Mouse (Mus musculus) right cerebral cortex, postnatal 14 days (tissue): ENCODE measurements around the gene Mansc4.

Source experiments
- DNase-seq: peaks from one replicate; pipeline ENCODE4 v3.0.0; 2022

Mansc4 gene

DNA sequence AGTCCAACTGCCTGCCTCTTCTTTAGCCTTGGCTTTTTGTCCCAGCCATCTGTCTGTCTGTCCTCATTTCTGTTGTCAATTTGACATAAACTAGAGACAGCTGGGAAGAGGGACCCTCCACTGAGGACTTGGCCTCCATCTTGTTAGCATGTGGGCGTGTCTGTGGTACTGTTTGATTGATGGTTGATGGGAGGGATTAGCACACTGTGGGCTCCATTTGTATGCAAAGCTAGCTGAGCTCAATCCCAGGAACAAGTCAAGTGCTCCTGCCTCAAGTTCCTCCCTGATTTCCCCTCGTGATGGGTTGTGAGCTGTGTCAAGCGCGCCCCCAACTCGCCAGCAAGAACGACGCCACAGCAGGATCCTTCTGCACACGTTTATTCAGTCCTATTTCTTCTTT is 10.0 kb downstream of the Mansc4 start:
- no peak for DNase-seq

DNA sequence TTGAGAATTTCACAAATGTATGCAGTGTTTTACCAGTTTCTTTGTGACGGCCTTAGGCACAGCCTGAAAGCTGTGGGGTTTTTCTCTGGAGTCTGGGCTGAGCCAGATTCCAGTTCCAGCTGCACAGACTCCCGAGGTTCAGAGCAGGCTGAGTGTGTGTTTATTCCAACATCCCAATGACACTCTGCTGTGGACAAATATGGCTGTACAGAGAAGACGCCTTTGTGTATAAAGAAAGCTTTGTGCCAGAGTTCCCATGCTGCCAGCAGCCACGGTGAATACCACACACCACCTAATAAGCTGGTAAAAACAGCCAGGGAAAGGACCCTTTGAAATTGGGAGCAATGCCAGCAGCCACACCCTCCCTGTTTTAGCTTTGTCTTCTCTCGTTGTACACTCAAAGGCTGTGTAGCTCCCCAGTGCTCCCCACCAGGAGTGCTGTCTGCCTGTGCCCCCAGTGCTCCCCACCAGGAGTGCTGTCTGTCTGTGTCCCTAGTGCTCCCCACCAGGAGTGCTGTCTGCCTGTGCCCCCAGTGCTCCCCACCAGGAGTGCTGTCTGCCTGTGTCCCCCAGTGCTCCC is 10.9 kb downstream of the Mansc4 start:
- DNase-seq, result no peak

DNA sequence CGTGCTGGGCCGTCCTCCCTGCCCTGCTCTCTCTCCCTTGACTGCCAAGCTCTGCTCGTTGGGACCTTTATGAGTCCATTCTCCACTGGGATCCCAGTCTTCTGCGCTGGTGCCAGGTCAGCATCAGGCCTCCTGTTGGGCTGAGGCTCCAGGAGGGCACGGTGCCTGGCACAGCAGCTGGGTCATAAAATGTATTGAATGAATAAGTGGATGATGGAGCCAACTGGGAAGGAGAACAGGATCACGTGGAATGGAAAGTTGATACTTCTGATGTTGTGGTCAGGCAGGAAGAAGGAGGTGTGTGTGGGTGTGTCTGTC is 21.9 kb downstream of the Mansc4 start:
- DNase-seq, result no peak

DNA sequence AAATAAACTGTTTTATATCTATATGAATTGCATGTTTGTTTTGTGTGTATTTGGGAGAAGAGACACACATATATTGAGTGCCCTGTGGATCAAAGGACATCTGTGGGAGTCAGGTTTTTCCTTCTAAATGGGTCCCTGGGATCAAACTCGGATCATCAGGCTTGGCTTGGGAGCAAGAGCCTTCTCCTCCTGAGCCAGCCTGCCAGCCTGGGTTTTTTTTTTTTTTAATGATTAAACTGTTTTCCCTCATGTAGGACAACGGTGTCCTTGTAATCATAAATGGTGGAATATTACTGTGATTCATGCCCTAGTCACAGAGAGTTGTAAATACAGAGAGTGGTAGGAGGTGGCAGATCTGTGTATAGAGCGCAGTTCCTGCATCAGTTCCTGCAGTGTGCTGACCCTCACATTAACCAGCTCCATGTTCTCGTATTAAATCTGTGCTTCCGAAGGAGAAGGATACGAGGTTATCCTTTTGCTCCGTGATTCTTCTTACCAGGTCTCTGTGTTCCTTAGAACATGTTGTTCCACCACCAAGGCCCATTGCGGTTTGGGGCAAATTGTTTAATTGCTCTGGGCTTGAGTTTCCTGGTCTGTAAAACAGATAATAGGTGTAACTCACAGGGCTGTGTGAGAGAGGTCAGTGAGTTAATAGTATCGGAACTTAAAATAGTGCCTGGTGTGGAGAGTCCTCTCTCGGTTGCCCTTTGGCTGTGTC is 22.4 kb downstream of the Mansc4 start:
- no peak for DNase-seq

DNA sequence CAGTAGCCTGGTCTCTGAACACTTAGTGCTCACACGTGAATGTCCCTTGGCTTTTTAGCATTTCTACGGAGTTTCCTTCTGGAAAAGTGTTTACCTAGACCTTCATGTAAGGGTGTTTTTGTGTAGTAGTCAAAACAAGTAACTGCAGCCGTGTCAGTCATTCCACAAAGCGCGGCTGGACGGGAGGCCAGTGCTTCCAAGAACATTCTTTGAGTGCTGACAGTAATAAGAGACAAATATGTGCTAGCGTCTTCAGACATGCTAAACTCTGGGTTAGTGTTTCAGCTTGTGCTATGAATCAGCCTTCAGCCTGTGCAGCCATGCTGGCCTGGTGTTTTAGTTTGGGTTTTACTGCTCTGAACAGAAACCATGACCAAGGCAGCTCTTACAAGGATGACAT is 24.1 kb downstream of the Mansc4 start:
- no peak for DNase-seq

DNA sequence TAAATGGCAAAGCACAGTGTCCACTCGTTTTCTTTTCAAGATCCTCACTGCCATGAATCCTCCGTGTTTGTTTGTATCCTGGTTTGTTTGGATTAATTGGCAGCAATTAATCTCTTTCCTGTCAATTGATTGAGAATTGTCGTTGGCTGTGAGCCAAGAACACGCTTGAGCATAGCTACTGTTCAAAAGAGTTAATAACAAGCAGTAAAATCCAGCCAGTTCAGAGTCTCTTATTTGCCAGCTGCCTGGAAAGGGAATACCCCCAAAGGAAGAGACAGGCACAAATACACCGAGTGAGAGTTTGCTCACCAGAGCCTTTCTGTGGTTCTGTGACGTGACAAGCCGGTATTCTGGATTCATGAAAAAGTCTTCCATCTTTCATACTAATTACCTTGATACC is 24.8 kb downstream of the Mansc4 start:
- DNase-seq, result no peak

DNA sequence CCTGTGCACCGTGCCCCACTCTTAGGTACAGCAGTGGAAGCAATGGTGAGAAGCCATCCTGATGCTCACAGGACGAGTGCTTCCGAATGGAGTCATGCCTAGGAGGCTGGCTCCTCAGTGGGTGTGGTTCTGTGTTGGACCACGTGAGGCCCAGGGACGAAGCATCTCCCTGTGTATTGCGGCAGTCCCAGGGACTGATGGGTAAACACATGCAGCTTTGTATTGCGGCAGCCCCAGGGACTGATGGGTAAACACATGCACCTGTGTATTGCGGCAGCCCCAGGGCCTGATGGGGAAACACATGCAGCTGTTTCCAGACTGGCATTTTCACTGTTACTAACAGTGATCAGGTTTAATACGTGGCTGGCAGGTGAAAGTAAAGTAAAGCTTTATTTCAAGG is 25.2 kb downstream of the Mansc4 start:
- DNase-seq, result no peak

DNA sequence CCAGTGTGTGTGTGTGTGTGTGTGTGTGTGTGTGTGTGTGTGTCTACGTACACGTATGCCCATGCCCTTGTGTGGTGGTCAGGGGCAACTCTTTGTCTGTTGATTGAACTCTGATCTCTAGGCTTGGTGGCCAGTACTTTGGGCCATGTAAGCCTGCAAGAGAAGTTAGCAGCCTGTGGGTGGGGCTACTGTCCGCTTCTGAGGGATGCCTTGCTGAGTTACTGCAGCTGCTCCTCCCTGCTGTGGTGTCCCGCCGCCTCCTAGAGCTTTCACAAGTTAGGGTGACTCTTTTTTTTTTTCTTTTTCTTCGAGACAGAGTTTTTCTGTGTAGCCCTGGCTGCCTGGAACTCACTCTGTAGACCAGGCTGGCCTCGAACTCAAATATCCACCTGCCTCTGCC is 27.5 kb downstream of the Mansc4 start:
- no peak for DNase-seq

DNA sequence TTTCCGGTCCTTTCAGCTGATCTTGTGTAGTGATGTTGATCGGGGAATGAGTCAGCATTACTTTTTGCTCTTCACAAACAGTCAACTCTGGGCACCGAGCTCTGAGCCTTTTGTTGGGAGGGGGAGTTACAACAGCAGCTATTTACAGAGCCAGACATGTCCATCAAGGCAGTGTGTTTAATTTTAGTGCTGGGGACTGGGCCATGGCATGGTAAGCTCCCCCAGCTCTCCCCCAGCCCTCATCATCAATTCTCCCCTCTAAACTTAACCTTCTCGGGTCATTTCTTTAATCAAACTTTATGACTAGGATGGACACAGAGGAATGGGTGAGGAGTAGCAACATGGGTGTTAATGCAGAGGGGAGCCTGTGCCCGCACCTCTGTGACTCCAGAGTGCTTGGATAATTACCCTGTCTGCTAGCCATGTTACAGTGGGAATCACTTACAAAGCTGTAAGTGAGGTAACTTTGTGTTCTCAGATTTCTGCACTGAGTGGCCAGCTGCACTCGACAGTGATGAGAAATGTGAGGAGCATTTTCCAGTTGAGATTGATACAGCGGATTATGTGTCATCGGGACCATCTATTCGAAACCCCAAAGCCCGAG is 31.4 kb downstream of the Mansc4 start:
- no peak for DNase-seq

DNA sequence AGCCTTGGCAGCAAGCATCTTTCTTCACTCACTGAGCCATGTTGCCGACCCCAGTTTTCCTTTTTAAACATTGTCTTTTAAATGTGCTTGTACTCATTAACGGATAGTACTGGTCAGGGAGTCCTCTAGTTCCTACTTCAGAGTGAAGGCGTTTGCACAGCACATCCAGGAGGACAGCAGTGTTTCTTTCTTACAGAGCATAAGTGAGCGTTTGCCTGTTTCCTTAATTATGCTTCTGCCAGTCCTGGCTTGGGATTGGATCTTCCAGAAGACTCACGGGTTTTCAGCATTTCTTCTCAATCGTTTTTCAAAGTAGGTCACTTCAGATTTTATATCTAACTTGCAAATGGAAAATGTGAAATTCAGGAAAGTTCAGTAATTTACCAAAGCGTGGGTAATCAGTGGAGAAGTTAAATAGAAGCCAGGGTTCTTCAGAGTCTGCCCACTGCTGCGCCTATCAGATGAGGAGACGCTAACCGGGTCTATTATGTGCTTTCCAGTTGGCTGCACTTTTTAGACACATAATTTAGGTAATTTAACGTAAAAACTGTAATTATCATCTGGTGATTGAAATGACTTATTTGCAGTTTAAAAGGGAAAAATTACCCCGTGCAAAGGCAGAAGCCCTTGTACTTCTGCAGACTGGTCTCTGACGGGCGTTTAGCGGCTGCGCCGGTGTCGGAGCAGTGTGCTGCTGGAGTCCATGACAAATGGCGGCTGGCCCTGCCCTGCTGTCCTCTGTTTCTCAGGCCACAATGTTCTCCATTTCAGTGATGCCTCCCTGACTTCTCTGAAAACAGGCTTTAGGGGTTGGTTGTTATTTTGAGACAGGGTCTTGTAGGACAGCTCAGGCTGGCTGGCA is 32.8 kb downstream of the Mansc4 start:
- DNase-seq, result no peak

DNA sequence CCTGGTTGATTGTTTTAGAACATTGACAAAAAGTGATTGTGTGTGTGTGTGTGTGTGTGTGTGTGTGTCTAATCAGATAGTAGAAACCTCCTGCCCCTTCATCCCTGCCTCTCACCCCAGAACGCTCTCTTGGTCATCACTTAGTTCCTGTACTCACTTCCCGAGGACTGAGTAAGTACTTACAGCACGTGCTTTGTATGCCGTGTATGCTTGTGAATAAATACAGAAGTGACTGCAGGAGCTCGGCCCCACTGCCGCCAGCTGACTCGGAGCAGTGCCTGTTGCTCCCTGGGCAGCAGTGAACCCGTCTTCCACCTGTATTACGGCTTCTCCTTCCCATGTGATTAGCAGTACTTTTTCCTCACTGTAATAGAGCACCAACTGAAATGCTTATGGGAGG is 34.4 kb downstream of the Mansc4 start:
- DNase-seq, result no peak

DNA sequence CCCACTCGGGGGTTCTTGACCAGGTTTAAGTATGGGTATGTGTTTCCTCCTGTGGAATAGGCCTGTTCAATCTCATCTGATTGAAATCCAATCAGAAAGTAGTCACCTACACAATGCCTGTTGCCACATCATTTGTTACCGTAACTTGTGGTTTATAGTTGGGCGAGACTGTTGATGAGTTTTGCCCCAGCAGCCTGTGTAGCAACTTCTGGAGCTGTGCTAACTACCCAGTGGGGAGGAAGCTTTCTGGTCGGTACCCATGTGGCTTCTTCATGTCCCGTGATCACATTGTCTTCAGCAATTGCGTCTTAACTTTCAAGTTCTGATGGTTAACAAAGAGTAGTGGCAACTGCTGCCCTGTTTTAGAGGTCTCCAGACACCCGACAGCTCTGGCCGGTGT is 35.2 kb downstream of the Mansc4 start:
- no peak for DNase-seq

DNA sequence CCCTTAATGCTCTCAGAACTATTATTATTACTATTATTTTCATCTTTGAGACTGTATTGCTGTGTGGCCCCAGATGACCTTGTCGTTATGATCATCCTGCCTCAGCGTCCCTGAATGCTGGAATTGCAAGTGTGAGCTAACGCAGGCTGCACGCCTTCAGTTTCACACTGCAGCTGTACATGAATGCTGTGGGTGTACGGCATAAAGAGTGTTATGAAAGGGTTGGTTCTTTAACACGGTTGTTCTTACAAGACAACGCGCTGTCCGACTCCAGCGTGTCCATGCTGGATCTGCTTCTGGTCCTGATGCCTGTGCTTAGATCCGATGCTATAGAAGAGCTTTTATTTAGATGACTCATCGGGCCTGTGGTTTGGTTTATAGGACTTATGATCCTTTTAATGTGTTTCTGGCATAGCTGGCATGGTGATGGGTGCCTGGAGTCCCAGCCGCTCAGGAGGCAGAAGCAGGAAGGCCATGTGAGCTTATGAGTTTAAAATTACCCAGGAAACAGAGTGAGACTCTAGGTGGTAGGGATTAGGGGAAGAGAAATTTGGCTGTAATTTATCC is 37.5 kb downstream of the Mansc4 start:
- no peak for DNase-seq

DNA sequence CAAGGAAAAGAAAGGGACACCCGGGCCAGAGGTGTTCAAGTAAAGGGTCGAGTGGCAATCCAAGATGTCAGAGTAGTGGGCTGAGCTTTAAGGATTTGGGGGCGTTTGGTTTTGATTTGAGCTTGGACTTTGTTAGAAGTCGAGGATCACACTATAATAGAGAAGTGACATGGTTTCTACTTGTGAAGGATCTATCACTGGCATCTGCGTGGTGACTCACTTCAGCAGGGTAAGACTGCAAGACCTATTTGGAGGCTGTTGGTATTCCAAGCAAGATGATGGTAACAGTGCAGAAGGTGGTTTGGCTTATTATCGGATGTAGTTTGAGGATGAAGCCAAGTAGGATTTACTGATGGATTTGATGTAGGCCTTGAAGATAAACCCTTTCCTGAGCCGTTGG is 43.2 kb downstream of the Mansc4 start:
- no peak for DNase-seq

DNA sequence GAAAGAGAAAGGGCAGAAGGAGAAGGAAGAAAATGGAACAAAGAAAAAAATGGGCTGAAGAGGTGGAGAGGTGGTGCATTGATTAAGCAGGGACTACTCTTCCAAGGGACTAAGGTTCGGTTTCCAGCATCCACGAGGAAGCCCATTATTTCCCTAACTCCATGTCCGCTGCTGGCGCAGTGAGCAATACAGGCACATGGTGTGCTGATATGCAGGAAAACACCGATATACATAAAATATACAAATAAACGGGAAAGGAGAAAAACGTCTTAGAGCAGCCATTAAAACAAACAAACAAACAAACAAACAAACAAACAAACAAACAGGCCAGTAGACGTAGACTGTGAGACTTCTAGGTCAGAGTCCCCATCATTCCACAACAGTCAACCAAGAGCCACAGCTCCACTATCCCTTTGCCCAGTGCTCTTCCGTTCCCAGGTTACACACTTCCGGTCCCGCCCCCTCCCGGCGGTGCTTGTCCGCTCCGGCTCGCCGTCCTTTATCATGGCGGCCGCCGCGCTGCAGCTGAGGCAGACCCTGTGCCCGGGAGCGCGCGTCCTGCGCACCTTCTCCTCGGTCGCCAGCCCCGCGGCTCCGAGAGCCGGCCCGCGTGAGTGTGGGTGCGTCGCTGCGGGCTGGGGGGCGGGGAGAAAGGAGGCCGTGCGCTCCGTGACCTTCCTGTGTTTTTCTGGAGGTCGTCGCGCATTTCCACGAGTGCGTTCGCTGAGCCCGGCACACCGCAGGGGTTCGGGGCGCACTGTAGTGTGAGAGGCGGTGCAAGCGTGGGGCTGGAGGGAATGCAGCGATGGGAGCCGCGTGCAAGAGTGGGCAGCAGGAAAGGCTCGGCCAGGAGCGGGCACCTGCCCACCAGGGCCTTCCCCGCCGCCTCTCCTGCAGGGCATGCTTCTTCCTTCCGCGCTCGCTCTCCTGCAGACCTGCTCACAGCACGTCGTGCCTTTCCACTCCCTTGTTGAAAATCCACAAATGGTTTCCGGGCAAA is 44.2 kb downstream of the Mansc4 start, which contains the start of gene Mrps35:
TSS of gene Mrps35 (plus strand) at position 474 of the 1,000 bp plus-strand sequence.
- DNase-seq, result peak; percentile 91

DNA sequence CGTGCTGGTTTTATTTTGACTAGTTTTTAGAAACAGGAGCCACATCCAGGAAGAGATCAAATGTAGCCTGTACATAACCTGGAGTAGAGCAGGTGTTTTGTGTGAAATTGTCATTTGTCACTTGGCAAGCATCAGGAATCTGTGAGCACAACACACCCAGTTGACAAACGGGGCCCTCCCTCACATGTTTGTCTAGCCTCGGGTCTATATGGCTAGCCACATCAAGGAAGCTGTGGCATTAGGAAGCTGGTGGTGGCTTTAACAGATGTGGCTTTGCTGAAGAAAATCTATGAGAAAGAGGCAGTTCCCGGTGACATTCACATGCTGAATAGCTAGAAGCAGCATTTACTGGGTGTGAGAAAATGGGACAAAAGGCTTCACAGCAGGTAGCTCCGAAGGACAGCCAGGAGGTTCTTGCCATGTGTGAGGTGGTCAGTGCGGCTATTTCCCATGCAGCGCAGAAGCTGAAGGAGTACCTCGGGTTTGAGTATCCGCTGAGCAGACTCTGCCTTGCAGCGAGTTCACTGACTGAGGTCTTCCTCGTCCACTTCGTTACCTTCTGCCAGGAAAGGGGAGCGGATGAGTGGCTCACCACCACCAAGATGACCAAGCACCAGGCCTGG is 54.4 kb downstream of the Mansc4 start, which contains the start of gene Rep15:
TSS of gene Rep15 (plus strand) at position 282 of the 623 bp plus-strand sequence.
- no peak for DNase-seq

DNA sequence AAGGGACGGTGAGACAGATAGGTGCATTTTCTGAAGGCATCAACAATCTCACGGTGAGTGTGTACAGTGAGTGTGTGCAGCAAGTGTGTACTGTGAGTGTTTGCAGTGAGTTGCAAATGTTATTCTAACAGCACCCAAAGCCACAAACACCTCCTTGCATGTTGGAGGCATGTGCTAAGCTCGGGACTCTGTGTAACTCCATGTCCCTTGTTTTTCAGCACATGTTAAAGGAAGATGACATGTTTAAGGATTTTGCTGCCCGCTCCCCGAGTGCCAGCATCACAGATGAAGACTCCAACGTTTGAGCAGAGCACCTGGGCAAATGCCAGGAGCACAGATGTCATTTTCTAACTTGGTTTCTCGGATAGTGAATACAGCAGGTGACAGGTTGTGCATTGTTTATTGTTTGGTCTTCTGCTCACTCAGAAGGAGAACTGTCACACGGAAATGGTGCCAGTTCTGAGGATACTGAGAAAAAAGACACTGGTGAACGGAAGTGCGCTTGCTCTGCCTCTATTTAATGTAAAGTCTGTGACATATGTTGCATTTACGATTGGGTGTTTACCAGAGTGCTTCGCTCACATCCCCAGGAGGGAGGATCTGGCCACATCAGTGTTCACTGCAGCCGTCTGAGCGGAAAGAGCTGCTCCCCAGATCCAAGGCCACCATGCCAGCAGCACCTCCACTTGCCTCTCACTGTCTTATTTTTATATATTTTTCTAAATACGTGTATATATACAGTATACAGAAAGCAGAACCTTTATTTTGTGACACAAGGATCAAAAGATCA is 56.5 kb downstream of the Mansc4 start:
- no peak for DNase-seq

DNA sequence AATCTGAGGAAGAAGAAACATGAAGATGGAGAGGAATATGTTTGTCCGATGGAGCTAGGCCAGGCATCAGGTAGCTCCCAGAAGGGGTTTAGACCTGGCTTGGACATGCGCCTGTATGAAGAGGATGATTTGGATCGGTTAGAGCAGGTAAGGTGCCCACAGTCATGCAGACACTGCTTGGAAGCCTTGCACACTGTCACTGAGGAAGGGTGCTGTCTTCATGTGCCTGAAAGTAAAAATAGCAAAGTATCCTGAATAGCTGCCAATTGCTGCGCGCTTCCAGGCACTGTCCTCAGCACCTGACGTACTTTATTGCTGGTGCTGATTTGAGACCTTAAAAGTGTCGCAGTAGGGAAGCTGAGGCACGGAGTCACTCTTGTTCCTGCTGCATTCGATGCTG is 57.2 kb downstream of the Mansc4 start:
- no peak for DNase-seq

DNA sequence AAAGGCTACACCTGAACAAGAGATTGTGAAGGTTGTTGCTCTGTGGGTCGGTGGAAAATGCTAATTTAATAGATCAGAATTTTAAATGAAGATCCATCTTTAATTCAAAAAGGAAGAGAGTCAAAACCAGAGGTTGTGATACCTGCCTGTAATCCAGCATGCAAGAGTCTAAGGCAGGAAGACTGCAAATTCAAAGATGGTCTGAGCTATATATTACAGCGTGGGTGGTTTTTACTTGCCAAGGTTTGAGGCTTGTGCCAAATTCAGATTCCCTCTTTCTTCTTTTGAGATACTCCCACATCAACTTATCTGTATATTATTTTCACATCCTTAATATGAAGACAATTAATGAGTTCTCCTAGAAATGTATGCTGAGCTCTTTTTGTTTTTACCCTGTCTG is 58.4 kb downstream of the Mansc4 start:
- no peak for DNase-seq
